Mouse (Mus musculus) left cerebral cortex, postnatal 25 days (tissue): Measurements from ENCODE around the gene 2610528J11Rik. TPM values are rescaled to one million over a fixed set of nuclear protein-coding genes. Genes with fewer than 3 reads are reported as not detected.
"Not testable (repeated sequence)": the region's sequence is repeated elsewhere in the genome, so short reads cannot be mapped to it uniquely, and the experiment has no call there.

Experiments used
- DNase-seq, 2 experiments: peaks; one replicate each; pipeline ENCODE4 v3.0.0; 2022; ENCODE audit warnings: low spot score in 2 of 2, mixed read lengths in 1 of 2
- intact Hi-C: fragments of 180-260 bp; cut with DNase I; formaldehyde crosslinking; loops from one replicate; pipeline ENCODE4 v1.15.1; 2025
- total RNA-seq, 2 experiments: library from RNA; stranded (reverse); gene quantifications; 2 replicates each; pipeline ENCODE4 v1.2.3; 2021

The 2610528J11Rik gene
- total RNA-seq, 2 experiments from 2014 or later = not detected

DNA sequence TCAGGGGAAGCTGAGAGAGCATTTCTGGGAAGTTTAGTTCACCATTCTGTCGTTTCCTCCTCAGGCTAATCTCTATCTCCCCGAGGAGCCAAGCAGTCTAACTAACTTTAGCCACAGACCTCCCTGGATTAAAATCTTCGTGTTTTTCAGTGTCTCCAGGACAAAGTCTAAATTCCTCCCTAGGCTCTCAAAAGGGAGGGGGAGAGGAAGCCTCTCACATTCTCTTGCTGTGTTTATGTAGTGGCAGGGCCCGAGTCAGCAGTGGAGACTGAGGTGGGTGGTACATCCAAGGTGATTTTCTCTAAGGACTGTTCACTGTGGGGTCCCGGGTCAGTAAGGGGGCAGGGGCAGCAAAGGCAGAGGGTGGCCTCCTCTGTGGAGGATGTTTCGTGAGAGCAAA lies 11.0 kb downstream of the 2610528J11Rik start:
- DNase-seq = no peak
- intact Hi-C loops = no loop called here

DNA sequence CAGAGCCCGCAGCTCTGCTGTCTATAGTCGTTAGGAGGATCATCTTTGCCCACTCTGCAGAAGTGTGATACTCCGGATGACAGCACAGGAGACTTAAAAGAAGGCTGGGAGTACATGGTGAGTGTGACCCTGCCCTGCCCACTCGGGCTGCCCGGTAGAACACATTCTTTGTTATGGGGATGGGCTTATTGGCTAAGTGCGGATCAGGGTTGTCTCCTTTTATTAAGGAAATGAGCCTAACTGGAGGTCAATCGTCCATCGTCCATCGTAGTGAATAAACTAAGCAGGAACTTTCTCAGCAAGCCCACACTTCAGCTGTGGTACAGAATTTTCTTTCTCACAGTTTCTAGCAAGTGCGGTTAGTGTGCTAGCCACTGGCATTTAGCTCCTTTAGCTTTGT lies 13.1 kb downstream of the 2610528J11Rik start:
- peak in 1 of 2 experiments; percentile 13 for DNase-seq
- intact Hi-C loops = loop anchor here (5.0 kb wide), 1 partner anchor 83 kb away; the partner anchor contains the start of gene Mpl

DNA sequence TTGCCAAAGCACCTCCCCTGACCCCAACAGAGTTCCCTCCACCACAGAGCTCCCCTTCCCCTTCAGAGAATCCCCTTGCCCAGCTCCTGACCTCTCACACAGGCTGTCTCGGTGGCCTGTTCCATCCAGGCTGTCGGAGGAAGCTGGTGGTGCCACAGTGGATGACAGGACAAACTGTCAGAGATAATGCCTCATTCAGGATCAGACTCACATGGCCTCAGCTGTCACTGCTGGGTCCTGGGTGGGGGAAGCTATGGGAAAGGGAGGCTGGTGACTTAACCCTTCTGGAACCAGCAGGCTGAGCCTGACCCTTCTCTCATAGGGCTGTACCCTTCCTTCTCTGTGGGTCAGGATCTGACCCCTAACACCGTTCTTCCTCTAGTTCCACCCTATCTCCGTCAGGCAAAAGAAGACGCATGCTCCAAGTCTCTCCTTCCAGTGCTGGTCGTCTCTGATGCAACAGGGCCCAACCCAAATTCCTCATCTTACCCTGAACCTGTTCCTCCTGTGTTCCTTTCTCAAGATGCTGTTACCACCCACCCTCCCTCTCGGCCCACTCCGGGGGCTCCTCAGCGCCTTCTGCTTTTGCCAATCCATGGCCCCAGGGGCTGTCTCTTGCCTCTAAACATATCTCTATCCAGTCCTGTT lies 15.8 kb downstream of the 2610528J11Rik start:
- DNase-seq = no peak
- intact Hi-C loops = loop anchor here (5.0 kb wide), 1 partner anchor 85 kb away; the partner anchor contains the start of gene Mpl

DNA sequence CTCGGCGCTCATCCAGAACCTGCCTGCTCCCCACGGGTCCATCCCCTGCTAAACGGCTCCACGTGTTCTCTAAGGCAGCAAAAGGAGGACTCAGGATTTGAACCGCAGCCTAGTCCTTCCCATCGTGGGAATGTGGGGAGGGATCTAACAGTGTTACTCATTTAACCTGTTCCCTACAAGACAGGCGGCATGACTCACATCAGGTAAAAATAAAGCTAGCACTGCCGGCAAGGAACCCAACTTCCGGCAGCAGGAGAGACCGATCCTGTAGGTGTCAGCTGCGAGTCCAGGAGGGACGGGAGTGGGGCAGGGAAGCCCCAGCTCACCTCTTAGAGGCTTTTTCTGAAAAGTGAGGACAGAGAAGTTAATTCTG lies 16.3 kb downstream of the 2610528J11Rik start:
- DNase-seq = peak; percentile 31 to 85

DNA sequence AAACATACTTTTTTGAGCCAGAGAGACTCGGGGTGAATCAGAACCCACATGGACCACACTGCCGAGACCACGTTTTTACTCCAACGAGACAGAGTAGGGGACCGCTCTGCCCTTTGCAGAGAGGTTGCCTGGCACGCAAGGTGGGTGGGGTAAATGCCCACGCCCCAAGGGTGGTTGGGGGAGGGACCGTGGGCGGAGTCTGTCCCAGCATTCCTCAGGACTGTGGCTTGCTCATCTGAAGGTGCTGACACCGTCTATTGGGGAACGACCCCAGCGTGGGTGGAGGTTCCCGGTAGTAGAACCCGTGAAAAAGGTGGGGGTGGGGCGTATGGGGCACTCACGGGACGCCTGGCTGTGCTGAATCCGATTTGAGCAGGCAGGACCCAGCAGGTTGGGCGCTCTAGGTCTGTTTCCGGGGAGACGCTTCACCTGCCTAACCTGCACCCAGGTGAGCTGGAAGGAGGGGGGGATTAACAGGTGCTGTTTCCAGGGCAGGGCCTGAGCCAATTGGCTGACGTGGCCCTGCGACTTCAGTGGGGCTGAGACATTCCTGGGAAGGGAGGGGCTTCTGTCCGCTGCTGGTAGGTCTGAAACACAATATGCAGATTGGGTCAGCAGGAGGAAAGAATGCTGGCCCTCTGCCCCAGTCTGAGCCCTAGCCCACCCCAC lies 16.9 kb downstream of the 2610528J11Rik start, which contains the start of gene Tmem125:
Gene Tmem125, minus strand, starts transcription at position 453 of the 669 bp plus-strand sequence.
- DNase-seq = no peak
- intact Hi-C loops = loop anchor here (5.0 kb wide), 1 partner anchor 86 kb away; the partner anchor contains the start of gene Mpl

More for the DNA sequence above, 16.3 kb downstream of the 2610528J11Rik start:
- intact Hi-C loops = loop anchor here (5.0 kb wide), 1 partner anchor 86 kb away; the partner anchor contains the start of gene Mpl

DNA sequence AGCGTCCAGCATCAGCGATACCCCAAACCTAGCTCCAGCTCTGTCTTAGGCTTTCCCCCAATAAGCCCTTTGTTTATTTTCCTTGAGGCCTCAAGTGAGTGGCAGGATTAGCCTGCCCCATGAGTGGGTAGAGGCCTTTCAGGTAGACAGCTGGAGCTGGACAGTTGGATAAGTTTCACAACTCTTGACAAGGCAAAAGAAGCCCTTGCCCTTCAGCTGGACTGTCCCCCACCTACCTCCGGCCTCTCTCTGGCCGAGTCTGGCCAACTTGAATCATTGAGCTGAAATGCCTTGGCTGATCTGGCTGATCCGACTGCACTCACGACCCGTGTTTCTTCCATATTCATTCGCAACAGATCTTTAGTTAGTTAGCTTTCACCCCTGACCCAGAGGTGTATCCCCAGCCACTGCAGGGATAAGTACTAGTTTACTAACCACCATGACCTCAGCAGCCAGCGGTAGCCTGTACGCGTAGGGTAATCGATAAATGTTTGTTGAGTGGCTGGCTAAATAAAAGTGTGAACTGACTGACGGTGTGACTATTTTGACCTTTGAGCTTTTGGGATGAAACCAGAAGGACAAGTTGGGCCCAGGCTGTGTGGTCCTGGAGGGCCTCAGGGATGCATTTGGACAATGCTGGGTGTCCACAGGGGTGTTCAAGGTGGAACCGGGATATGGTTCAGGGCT lies 17.8 kb downstream of the 2610528J11Rik start:
- intact Hi-C loops = loop anchor here (5.0 kb wide), 1 partner anchor 87 kb away; the partner anchor contains the start of gene Mpl
- DNase-seq = no peak

DNA sequence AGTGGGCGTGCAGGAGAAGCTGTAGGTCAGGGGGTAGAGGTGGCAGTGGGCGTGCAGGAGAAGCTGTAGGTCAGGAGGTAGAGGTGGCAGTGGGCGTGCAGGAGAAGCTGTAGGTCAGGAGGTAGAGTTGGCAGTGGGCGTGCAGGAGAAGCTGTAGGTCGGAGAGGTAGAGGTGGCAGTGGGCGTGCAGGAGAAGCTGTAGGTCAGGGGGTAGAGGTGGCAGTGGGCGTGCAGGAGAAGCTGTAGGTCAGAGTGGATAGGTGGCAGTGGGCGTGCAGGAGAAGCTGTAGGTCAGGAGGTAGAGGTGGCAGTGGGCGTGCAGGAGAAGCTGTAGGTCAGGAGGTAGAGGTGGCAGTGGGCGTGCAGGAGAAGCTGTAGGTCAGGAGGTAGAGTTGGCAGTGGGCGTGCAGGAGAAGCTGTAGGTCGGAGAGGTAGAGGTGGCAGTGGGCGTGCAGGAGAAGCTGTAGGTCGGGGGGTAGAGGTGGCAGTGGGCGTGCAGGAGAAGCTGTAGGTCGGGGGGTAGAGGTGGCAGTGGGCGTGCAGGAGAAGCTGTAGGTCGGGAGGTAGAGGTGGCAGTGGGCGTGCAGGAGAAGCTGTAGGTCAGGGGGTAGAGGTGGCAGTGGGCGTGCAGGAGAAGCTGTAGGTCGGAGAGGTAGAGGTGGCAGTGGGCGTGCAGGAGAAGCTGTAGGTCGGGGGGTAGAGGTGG lies 20.8 kb downstream of the 2610528J11Rik start:
- intact Hi-C loops = not testable (repeated sequence)
- peak; percentile 52 to 67 for DNase-seq

DNA sequence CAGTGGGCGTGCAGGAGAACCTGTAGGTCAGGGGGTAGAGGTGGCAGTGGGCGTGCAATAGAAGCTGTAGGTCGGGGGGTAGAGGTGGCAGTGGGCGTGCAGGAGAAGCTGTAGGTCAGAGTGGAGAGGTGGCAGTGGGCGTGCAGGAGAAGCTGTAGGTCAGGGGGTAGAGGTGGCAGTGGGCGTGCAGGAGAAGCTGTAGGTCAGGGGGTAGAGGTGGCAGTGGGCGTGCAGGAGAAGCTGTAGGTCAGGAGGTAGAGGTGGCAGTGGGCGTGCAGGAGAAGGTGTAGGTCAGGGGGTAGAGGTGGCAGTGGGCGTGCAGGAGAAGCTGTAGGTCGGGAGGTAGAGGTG lies 21.3 kb downstream of the 2610528J11Rik start:
- intact Hi-C loops, DNase-seq: not testable (repeated sequence)

DNA sequence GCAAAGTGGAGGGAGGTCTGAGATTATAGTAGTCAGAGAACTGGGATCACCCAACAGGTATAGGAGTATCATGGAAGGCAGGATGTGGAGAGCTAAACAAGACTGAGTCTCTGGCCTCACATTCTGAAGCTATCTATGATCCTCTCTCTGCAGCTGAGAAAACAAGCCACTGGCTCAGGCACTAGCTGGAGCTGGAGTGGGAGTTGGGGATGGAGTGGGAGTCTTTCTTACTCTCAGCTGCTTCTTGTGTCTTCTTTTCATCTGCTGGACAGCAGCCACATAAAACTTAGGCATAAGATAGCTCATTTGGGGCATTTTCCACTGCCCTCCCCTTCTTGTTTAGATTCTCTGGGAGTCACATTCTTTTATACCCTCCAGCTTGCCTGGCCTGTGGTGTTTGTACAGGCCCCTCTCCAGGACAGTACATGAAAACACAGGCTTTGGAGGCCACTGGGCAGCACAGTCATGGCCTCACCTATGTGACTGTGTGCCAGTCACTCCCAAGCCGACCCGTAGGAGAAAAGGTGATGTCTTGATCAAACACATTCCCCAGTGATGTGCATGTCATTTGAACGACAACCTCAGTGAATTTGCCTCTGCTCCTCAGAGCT lies 26.3 kb downstream of the 2610528J11Rik start:
- DNase-seq = peak in 1 of 2 experiments; percentile 73
- intact Hi-C loops = no loop called here

DNA sequence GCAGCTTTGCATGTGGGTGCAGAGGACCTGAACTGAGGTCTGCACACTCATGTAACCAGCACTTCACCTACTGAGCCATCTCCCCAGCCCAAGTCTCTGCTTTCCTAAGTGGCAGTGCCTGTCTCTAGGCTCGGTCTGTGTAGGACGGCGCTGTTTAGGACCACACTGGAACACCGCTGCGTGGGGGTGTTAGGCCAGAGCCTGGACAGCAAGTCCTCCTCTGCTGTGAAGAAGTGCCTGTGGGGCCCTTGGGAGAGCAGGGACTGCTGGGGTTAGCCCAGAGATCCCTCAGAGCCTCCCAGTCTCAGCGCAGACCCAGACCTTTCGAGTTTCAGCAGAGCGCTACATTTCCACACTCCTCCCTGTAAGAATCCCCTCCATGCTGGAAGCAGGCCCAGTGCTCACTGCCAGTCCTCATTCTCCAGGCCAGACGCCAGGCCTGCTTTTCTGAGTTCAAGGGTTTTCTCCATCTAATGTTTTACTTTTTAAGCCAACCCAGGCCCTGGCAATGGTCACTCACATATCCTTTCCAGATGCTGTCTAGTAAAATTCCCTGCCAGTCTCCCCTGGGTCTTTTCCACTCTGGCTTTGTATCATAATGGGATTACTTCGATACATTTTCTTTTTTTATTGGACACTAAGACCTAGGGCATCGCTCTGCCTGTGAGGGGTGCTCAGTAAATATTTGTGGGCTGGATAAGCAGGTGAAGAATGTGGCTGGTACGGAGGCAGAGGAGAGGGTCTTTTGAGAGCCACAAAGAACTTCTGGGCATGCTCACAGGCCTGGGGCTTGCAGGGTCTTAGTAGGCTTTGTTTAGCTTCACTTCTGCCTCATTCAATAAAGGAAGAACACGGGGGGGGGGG lies 37.5 kb downstream of the 2610528J11Rik start:
- DNase-seq = no peak
- intact Hi-C loops = no loop called here

DNA sequence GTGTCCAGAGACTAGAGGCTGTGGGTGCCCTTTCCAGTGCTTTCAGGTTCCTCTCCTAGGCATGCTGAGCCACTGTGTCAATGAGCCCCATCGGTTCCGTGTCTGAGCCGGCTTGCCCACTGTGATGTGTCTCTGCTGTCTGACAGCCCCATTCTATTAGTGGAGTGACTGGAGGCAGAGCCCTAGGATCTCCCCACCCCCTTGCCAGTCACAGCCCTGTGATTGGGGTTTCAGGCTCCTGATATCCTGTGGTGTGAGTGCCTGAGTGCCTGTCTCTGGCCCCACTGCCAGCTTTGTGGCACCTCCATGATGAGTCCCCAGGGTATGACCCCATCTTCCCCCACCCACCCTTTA lies 38.1 kb downstream of the 2610528J11Rik start:
- DNase-seq = no peak
- intact Hi-C loops = loop anchor here (5.0 kb wide), 1 partner anchor 123 kb away; no protein-coding TSS in a partner anchor

DNA sequence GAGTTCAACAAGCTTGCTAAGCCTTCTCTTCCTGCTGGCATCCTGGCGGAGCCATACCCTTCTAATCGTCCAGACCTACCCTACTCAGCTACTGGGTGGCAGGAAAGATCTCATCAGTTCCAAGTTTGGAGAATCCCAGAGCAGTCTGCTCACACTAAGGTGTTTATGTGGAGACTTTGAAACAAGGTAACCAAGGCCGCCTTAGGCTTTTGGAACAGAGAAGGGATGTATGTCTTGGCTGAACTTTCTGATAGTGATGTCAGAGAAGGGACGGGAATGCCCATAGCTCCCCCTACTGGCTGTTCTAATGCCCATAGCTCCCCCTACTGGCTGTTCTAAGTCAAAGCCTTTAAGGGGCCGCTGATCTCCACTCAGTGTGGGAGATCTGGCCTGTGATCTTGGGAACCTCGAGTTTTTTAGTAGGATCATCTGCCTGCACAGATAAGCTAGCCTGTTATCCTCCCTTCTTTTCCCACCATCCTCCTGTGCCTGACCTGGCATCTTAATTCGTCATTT lies 39.4 kb downstream of the 2610528J11Rik start:
- intact Hi-C loops = loop anchor here (2.0 to 5.0 kb wide), 2 partner anchors 124 to 149 kb away; no protein-coding TSS in a partner anchor
- peak; percentile 43 to 66 for DNase-seq

DNA sequence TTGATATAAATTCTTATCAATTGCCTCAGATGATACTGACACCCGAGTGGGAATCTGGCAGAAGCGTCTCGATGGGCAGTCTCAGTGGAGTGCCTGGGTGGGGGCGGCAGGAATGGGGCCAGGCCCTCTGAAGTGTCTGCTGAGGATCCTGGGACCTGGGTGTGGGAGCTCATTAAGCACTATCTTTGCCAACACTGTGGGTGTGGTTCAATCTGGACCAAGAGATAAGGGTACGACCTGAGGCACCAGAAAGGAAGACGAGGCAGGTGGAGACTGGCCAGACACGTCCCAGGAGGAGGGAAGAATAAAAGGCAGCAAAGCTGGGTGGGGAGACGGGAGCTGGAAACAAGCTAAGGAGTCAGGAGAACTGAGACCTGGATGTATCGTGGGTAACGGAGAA lies 41.9 kb downstream of the 2610528J11Rik start:
- DNase-seq = no peak
- intact Hi-C loops = loop anchor here (5.0 kb wide), 1 partner anchor 126 kb away; no protein-coding TSS in a partner anchor

DNA sequence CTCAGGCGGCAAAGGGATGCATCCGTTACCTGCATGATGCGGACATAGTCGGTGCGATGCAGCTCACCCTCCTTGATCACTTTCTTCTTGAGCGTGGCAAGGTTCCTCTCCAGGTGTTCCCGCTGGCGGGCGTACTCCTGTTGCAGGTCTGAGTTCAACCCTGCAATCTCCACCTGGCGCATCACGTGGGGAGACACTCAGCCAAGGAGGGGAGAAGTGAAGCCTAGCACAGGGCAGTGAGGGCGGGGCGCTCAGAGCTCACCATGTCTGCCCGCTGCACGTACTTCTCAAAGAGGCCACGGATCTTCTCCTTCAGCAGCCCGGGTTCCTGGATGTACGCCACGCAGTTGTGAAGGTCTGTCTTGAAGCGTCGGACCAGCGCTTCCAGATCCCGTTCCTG lies 42.5 kb downstream of the 2610528J11Rik start:
- no peak for DNase-seq
- intact Hi-C loops = loop anchor here (5.0 kb wide), 1 partner anchor 127 kb away; no protein-coding TSS in a partner anchor

DNA sequence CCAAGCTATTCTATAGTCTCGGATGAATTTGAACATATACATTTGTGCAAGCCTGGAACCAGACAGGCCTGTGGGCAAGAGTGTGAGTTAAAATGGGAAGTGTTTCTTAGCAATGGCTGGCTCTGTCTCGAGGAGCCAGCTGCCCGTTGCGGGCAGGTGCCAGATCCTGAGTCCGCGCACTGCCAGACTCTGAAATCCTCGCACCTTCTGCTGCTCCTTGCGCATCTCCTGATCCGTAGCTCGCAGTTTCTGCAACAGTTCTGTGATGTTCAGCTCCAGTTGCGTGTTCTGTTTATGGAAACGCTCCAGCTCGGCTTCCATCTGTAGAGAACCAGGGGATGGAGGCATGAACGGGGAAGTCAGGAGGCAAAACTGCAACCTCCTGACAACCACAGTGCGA lies 44.6 kb downstream of the 2610528J11Rik start:
- DNase-seq = peak; percentile 63 to 93
- intact Hi-C loops = loop anchor here (10.0 kb wide), 1 partner anchor 487 kb away; no protein-coding TSS in a partner anchor

DNA sequence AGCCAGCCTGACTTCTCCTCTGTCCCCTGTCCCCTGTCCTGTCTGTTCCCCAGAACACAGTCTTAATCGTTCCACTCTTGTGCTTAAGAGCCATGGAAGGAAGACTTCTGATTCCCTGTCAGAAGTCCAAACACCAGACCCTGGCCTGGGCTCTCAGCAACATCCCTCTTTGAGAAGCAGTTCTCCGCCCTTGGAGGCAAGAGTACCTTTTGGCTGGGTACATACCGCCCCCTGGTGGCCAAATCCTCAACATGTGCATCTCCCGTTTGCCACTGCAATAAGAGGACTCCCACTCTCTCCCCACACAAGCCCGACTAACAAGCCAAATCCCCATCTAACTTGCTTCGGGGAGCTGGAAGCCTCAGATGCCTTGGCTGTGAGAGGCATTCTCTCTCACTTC lies 49.3 kb downstream of the 2610528J11Rik start:
- intact Hi-C loops = loop anchor here (5.0 to 10.0 kb wide), 2 partner anchors 284 to 491 kb away; partner anchors contain the start of gene Ptprf

DNA sequence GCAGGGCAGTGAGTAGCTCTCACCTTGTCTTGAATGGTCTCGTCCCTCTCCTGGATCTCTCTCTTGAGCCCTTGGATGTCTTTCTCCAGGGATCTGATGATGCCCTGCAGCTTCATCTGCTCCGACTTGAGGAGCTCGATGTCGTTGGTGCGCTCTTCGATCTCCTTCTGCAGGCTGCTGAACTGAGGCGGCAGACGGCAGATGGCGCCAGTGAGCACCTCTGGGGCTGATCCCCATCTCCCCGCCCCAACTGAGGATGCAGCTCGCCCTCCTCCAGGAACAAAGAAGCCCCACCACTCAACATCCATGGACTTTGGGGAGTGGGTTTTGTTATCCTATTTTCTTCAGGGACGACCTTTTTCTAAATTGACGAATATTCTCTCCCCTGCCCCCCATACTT lies 52.5 kb downstream of the 2610528J11Rik start:
- no peak for DNase-seq
- intact Hi-C loops = loop anchor here (5.0 to 10.0 kb wide), 2 partner anchors 287 to 495 kb away; partner anchors contain the start of gene Ptprf

More for the DNA sequence above, 49.3 kb downstream of the 2610528J11Rik start:
- DNase-seq = peak; percentile 88 to 92
